Mouse (Mus musculus): ENCODE measurements around the gene Ttc29. TPM values are rescaled to one million over a fixed set of nuclear protein-coding genes. Genes with fewer than 3 reads are reported as not detected.

The Ttc29 gene
- polyA plus RNA-seq, 1 experiment from 2014 or later, result not detected

DNA sequence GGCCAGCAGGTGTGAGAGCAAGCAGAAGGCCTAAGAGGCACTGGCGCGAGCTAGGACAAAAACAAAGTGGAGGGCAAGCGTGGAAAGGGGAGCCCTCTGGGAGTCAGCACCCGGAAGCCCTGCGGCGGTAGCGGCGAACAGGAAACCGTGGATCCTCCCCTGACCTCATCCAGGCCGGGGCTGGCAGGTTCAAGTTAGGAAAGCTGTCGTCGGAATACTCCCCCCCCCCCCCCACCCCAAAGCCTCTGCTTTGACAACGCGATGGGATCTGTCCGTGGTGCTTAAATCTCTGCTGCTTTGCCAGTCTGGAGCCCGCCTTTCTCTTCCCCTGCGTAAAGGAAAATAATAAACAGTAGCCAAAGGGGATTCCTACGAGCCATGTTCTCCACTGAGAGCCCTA lies 225.0 kb downstream of the Ttc29 start:
- Histone ChIP-seq H3K36me3 (ENCODE audit: inconsistent target) (no peaks in the 10 kb centered on the region), H3K4me3 (ENCODE audit: inconsistent target) (no peak overlapping the region), H3K79me2 (ENCODE audit: inconsistent target) (no peaks in the 10 kb centered on the region), H3K27ac (no peak overlapping the region)
- WGBS (ENCODE audit: missing documents), result 4% methylated on average over 16 of the region's 18 CpGs

DNA sequence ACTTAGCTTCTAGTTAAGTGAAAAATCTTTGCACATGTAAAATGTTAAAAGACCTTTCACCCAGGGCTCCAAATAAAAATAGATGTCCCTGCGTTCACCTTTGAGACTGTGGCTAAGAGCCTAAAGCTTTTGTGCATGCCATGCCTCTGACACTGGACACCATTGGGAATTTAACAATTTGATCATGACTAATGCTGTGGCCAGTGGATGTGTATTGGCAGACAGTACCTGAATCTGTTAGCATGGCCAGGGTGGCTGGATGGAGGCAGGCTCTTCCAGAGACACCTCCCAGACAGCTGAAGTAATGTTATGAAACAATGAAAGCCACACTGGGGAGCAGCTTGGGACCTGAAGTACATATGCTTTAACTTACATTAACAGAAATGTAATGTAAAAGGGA lies 229.7 kb downstream of the Ttc29 start:
- Histone ChIP-seq H3K4me3 (ENCODE audit: inconsistent target) (no peak overlapping the region), H3K79me2 (ENCODE audit: inconsistent target) (no peaks in the 10 kb centered on the region), H3K27ac (no peak overlapping the region), H3K36me3 (ENCODE audit: inconsistent target) (no peaks in the 10 kb centered on the region)
- 89% methylated on average over 1 of the region's 1 CpGs for WGBS (ENCODE audit: missing documents)

Other genes with a start within 250 kb of the Ttc29 start
- not detected in 3 replicates for gene Pou4f2, start 223.3 kb downstream of the Ttc29 start, polyA plus RNA-seq (2018)

Measured in macrophage (primary cell).